Mouse (Mus musculus) testis, adult 2 months (tissue): ENCODE measurements around the gene Paqr7.

Source experiments
- CTCF ChIP-seq: fragments of 200-500 bp; IDR thresholded peaks from 2 replicates; pipeline ENCODE4 v1.5.1; 2012; ENCODE audit warnings: low read depth, mild to moderate bottlenecking, inconsistent platforms, low read length, moderate library complexity; ENCODE audit not compliant: control insufficient read depth, insufficient read depth, insufficient replicate concordance
- POLR2A ChIP-seq: fragments of 200-500 bp; IDR thresholded peaks from 2 replicates; pipeline ENCODE4 v1.6.1; 2012; ENCODE audit warnings: low read depth, mild to moderate bottlenecking, inconsistent platforms, low read length, moderate library complexity; ENCODE audit not compliant: control insufficient read depth

DNA sequence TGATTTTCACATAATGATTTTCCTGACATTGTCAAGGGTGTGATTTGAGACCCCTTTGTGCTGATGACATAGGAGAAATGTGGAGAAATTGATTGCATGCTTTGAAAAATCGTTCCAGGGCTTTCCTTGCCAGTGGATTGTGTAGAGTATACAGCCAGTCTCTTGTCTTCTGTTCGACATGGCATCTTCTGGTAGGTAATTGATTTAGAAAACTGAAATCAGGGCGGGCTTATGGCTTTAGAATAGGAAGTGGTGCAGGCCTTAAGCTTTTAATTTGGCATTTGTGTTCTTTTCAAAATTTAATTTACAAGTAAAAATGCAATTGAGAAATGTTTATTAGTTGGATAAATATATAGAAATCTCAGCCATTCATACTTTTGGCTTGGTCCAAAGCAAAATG is 26.5 kb upstream of the Paqr7 start:
- TF ChIP-seq CTCF (no peak), POLR2A (no peak)
